Mouse (Mus musculus): ENCODE measurements around the gene Nadsyn1.

The Nadsyn1 gene

GRCm38 (mm10) chr7:143822375-143823265 is at the start of gene Nadsyn1, which contains the start of gene Dhcr7:
Nadsyn1 (minus strand) TSS chr7:143822849.
Dhcr7 (plus strand) TSS chr7:143823145.
- in situ Hi-C loops (cut with MboI; ENCODE audit: low pct_unique_long_range_greater_than_20kb in 1 of 2, low sequenced_read_pairs in 2 of 2, unreplicated experiment in 1 of 2), result no loop called here

GRCm38 (mm10) chr7:143868874-143869273 is 46.2 kb upstream of the Nadsyn1 start:
- in situ Hi-C loops (cut with MboI; ENCODE audit: low pct_unique_long_range_greater_than_20kb in 1 of 2, low sequenced_read_pairs in 2 of 2, unreplicated experiment in 1 of 2), result no loop called here

- in situ Hi-C loops (cut with MboI; ENCODE audit: low pct_unique_long_range_greater_than_20kb in 1 of 2, low sequenced_read_pairs in 2 of 2, unreplicated experiment in 1 of 2), result no loop called here
Measured at GRCm38 (mm10) chr7:143866538-143866937, 43.9 kb upstream of the Nadsyn1 start, which contains the start of gene Gm498. Gm498 (plus strand) TSS chr7:143866838.

GRCm38 (mm10) chr7:143848768-143849482 is 26.3 kb upstream of the Nadsyn1 start:
- in situ Hi-C loops (cut with MboI; ENCODE audit: low pct_unique_long_range_greater_than_20kb in 1 of 2, low sequenced_read_pairs in 2 of 2, unreplicated experiment in 1 of 2), result no loop called here

GRCm38 (mm10) chr7:143848127-143848767 is 25.6 kb upstream of the Nadsyn1 start:
- in situ Hi-C loops (cut with MboI; ENCODE audit: low pct_unique_long_range_greater_than_20kb in 1 of 2, low sequenced_read_pairs in 2 of 2, unreplicated experiment in 1 of 2), result no loop called here

- in situ Hi-C loops (cut with MboI; ENCODE audit: low pct_unique_long_range_greater_than_20kb in 1 of 2, low sequenced_read_pairs in 2 of 2, unreplicated experiment in 1 of 2), result no loop called here
Measured at GRCm38 (mm10) chr7:143841301-143841700, 18.7 kb upstream of the Nadsyn1 start.

- in situ Hi-C loops (cut with MboI; ENCODE audit: low pct_unique_long_range_greater_than_20kb in 1 of 2, low sequenced_read_pairs in 2 of 2, unreplicated experiment in 1 of 2), result no loop called here
Measured at GRCm38 (mm10) chr7:143840121-143840520, 17.5 kb upstream of the Nadsyn1 start.

- in situ Hi-C loops (cut with MboI; ENCODE audit: low pct_unique_long_range_greater_than_20kb in 1 of 2, low sequenced_read_pairs in 2 of 2, unreplicated experiment in 1 of 2), result loop anchor here (10.0 kb wide), 1 partner anchor 67 kb away; no protein-coding TSS in a partner anchor
Measured at GRCm38 (mm10) chr7:143837705-143838358, 15.2 kb upstream of the Nadsyn1 start.

GRCm38 (mm10) chr7:143834972-143835371 is 12.3 kb upstream of the Nadsyn1 start:
- in situ Hi-C loops (cut with MboI; ENCODE audit: low pct_unique_long_range_greater_than_20kb in 1 of 2, low sequenced_read_pairs in 2 of 2, unreplicated experiment in 1 of 2), result loop anchor here (10.0 kb wide), 1 partner anchor 70 kb away; no protein-coding TSS in a partner anchor

GRCm38 (mm10) chr7:143834316-143834715 is 11.7 kb upstream of the Nadsyn1 start:
- in situ Hi-C loops (cut with MboI; ENCODE audit: low pct_unique_long_range_greater_than_20kb in 1 of 2, low sequenced_read_pairs in 2 of 2, unreplicated experiment in 1 of 2), result loop anchor here (10.0 kb wide), 1 partner anchor 70 kb away; no protein-coding TSS in a partner anchor

- in situ Hi-C loops (cut with MboI; ENCODE audit: low pct_unique_long_range_greater_than_20kb in 1 of 2, low sequenced_read_pairs in 2 of 2, unreplicated experiment in 1 of 2), result loop anchor here (10.0 kb wide), 1 partner anchor 71 kb away; no protein-coding TSS in a partner anchor
Measured at GRCm38 (mm10) chr7:143833581-143834190, 11.0 kb upstream of the Nadsyn1 start.

GRCm38 (mm10) chr7:143832611-143833010 is 10.0 kb upstream of the Nadsyn1 start:
- in situ Hi-C loops (cut with MboI; ENCODE audit: low pct_unique_long_range_greater_than_20kb in 1 of 2, low sequenced_read_pairs in 2 of 2, unreplicated experiment in 1 of 2), result loop anchor here (10.0 kb wide), 1 partner anchor 72 kb away; no protein-coding TSS in a partner anchor

- in situ Hi-C loops (cut with MboI; ENCODE audit: low pct_unique_long_range_greater_than_20kb in 1 of 2, low sequenced_read_pairs in 2 of 2, unreplicated experiment in 1 of 2), result loop anchor here (10.0 kb wide), 1 partner anchor 73 kb away; no protein-coding TSS in a partner anchor
Measured at GRCm38 (mm10) chr7:143832196-143832595, 9.5 kb upstream of the Nadsyn1 start.

GRCm38 (mm10) chr7:143830399-143830798 is 7.8 kb upstream of the Nadsyn1 start:
- in situ Hi-C loops (cut with MboI; ENCODE audit: low pct_unique_long_range_greater_than_20kb in 1 of 2, low sequenced_read_pairs in 2 of 2, unreplicated experiment in 1 of 2), result loop anchor here (10.0 kb wide), 1 partner anchor 74 kb away; no protein-coding TSS in a partner anchor

GRCm38 (mm10) chr7:143829504-143830331 is 7.1 kb upstream of the Nadsyn1 start:
- in situ Hi-C loops (cut with MboI; ENCODE audit: low pct_unique_long_range_greater_than_20kb in 1 of 2, low sequenced_read_pairs in 2 of 2, unreplicated experiment in 1 of 2), result loop anchor here (10.0 kb wide), 1 partner anchor 75 kb away; no protein-coding TSS in a partner anchor

GRCm38 (mm10) chr7:143826985-143827384 is 4.3 kb upstream of the Nadsyn1 start:
- in situ Hi-C loops (cut with MboI; ENCODE audit: low pct_unique_long_range_greater_than_20kb in 1 of 2, low sequenced_read_pairs in 2 of 2, unreplicated experiment in 1 of 2), result no loop called here

GRCm38 (mm10) chr7:143823266-143823605 is 587 bp upstream of the Nadsyn1 start:
- in situ Hi-C loops (cut with MboI; ENCODE audit: low pct_unique_long_range_greater_than_20kb in 1 of 2, low sequenced_read_pairs in 2 of 2, unreplicated experiment in 1 of 2), result no loop called here

Measured in mouse embryonic stem cell (cell line).